Mouse (Mus musculus): ENCODE measurements at regions not wholly inside any gene's neighbourhood (a gene's known extent, or its start where the extent isn't known, plus 50 kb on each side); places are given as distances from the start of the nearest gene placed in this dataset.

DNA sequence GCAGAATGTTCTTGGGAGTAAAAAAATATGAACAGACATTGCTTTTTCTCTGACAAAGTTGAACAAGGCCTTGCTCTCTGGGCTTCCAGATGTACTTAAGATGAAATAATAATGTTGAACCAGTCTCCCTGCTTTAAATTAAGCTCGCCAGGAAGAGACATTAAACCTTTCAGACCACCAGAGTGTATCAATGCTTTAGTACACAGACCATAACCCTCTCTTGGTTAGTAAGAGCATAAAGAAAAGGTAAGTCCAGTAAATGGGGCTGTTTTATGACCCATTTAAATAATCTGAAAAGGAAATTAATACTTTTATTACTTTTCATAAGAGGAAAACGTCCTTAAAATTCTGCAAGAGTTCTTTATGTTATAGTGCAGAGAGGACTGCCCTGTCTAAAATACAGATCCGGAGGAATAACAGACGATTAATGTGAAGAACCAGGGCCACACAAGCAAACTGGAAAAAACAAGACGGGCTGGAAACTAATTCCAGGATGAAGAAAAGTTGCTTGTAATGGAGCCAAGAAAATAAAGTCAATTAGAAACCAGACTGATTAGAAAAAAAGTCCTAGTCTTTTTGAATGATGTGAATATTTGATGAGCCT lies 74.4 kb downstream of the Mettl11b start:
- H3K4me1 ChIP-seq (ENCODE audit: control insufficient read depth, insufficient read depth, insufficient read length, low read length): no peaks in the 10 kb centered on the region
- no peak overlapping the region for H3K4me3 ChIP-seq (ENCODE audit: insufficient read depth, low read depth, low read length)
- H3K27ac ChIP-seq (replicated peaks; ENCODE audit: low read depth, low read length): no peak overlapping the region

DNA sequence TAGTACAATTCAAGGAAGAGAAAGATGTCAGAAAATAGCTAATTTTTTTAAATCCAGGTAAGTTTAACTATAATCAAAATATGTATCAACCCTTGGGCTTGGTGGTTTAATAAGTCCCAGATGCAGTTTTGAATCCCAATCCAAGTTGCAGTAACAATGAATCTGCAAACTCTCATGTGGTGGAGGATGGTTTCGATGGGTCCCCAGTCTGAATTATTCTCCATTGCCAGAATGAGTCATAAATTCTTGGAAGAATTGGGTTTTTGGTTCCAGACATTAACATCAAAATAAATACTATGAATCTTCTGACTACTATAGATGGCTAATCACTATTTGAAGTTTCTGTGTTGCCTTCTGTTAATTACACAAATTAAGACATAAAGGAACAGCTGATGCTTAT lies 82.9 kb downstream of the Mettl11b start:
- no peak overlapping the region for H3K27ac ChIP-seq (replicated peaks; ENCODE audit: low read depth, low read length)
- H3K4me3 ChIP-seq (ENCODE audit: insufficient read depth, low read depth, low read length): no peak overlapping the region
- no peaks in the 10 kb centered on the region for H3K4me1 ChIP-seq (ENCODE audit: control insufficient read depth, insufficient read depth, insufficient read length, low read length)

DNA sequence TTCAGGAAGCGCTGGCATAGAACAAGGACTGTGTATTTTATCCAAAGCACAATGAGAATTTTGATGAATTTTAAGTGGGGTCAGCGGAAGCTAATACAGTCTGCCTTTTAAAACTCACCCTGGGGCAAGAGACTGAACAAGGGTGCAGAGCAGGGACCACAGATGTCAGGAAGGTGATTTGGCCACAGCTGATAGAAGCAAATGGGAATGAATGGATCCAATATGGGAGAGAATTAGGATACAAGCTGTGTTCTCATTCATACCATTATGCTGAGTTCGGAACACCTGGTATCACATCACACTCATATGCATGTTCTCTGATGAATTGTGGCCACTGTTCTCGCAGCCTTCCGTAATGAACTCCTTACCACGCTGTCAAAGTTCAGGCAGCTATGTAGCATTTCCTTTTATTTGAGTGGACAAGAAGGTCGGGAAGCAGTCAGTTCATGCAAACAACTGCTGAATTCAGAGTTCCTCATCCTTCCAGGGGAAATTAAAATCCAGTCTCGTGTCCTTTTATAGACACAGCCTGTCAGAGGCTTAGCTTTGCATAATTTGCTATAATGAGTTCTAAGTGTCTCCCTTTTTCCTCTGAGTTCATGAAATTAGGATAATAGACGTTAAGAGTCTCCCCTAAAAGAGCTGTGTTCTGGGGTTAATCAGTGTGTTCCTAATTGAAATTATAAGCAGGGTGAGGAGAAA lies 84.4 kb downstream of the Mettl11b start:
- Histone ChIP-seq H3K4me3 (ENCODE audit: insufficient read depth, low read depth, low read length) (no peak overlapping the region), H3K27ac (replicated peaks; ENCODE audit: low read depth, low read length) (no peak overlapping the region), H3K4me1 (ENCODE audit: control insufficient read depth, insufficient read depth, insufficient read length, low read length) (no peaks in the 10 kb centered on the region)

DNA sequence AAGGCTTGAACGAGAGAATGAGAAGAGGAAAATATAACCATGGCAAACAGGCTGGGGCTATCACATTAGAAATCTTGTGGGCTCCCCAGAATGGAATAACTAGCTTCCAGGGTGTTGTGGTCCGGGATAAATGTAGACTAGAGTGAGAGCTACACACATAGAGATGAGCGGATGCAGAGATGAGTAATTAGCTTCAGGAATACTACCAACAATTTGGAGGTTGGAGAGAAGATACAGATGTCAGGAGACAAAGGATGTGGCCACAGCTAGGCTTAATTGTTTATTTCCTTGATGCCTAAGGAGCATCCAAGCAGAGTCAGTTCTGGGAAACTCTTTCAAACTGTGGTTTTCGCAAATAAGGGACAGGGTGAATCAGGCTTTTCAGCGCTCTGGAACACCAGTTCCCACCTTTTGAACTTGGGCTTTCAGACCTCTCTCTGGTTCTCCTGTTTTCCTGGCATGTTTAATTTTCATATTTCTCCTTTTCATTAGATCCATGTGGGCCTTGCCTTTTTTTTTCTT lies 94.7 kb downstream of the Mettl11b start:
- no peak overlapping the region for H3K27ac ChIP-seq (replicated peaks; ENCODE audit: low read depth, low read length)
- H3K4me1 ChIP-seq (ENCODE audit: control insufficient read depth, insufficient read depth, insufficient read length, low read length): no peaks in the 10 kb centered on the region
- H3K4me3 ChIP-seq (ENCODE audit: insufficient read depth, low read depth, low read length): no peak overlapping the region

DNA sequence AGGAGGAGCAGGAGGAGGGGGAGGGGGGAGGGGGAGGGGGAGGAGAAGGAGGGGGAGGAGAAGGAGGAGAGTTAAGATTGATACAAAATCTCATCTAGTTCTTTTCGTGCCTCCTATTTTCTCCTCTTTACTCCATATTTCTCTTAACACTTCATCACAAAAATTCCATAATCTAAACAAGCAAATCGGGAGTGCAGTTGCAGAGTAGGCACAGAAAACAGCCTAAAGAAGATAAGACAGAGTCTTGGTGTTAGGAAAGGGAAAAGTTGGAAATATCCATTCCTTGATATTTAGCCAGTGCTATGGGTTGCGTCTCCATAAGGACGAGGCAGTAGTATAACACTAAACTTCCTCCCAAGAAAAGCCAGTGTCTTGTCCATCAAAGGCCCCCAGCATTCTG lies 100.1 kb downstream of the Mettl11b start:
- H3K4me1 ChIP-seq (ENCODE audit: control insufficient read depth, insufficient read depth, insufficient read length, low read length): no peaks in the 10 kb centered on the region
- H3K4me3 ChIP-seq (ENCODE audit: insufficient read depth, low read depth, low read length): no peak overlapping the region
- H3K27ac ChIP-seq (replicated peaks; ENCODE audit: low read depth, low read length): no peak overlapping the region

DNA sequence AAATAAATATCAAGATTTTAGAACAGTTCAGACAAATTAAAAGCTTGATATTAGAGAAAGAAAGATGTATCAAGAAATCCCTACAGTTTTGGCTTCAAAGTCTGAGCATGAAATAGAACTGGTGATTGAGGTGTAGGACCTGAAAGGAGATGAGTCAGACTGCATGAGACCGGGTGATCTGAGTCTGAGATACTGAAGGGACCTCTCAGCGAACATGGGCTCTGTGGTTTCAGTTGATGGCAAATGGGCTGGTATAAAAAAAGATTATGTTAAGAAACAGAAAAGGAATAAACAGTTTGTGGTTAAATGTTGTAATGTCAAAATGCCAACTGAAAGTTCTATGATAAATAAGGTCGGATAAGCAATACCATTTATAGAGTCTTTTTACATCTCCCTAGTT lies 103.7 kb downstream of the Mettl11b start:
- Histone ChIP-seq H3K4me1 (ENCODE audit: control insufficient read depth, insufficient read depth, insufficient read length, low read length) (no peaks in the 10 kb centered on the region), H3K4me3 (ENCODE audit: insufficient read depth, low read depth, low read length) (no peak overlapping the region), H3K27ac (replicated peaks; ENCODE audit: low read depth, low read length) (no peak overlapping the region)

DNA sequence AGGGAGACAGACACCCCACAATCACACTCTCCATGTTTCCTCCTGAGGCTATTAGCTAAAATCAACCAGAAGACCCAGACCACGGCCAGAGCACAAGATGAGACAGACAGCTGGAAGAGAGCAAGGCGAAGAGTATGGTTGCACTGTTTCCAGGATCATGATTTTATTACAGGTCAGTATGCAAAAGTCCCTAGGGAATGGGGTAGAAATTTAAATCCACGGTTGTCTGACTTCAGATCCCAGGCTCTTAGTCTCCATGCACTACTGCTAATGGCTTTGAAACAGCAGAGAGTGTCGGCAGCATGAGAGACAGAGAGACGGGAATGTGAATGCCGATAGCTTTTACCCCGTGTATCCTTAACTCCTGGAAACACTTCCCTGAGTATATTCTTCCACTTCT lies 105.2 kb downstream of the Mettl11b start:
- H3K4me3 ChIP-seq (ENCODE audit: insufficient read depth, low read depth, low read length): no peak overlapping the region
- H3K27ac ChIP-seq (replicated peaks; ENCODE audit: low read depth, low read length): no peak overlapping the region
- no peaks in the 10 kb centered on the region for H3K4me1 ChIP-seq (ENCODE audit: control insufficient read depth, insufficient read depth, insufficient read length, low read length)

DNA sequence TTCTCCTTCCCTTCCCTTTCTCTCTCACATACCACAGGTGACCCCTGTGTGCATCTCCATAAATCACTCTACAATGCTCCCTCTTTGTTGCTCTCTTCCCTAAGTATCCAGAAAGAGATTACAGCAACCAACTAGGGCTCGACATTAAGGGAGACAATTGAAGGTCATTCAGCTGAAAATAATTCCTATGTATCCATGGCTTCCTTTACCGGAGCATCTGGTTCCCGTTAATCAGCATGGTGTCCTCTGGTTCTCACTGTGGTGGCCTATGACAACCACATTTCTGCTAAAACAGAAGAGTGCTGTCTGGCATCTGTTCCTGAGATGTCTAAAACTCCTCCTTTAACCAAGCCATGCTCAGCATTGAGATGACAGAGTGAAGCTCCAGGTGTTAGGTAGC lies 106.9 kb downstream of the Mettl11b start:
- Histone ChIP-seq H3K27ac (replicated peaks; ENCODE audit: low read depth, low read length) (no peak overlapping the region), H3K4me3 (ENCODE audit: insufficient read depth, low read depth, low read length) (no peak overlapping the region), H3K4me1 (ENCODE audit: control insufficient read depth, insufficient read depth, insufficient read length, low read length) (no peaks in the 10 kb centered on the region)

DNA sequence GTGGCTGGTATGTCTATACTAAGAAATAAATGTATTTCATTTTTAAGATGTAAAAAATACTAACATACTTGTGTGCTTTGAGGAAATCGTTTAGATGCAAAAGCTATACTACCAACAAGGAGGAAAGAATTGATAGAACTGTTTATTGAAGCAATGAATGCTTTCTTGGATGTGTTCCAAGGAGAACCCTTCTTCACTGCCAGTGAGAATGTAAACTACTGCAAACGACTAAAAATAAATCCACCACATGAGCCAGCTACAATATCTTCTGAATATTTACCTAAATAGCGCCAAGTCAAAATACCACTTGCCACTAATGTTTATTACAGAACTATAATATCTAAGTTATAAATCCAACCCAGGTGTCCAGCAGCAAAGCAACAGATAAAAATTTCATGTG lies 108.4 kb downstream of the Mettl11b start:
- H3K4me1 ChIP-seq (ENCODE audit: control insufficient read depth, insufficient read depth, insufficient read length, low read length): no peaks in the 10 kb centered on the region
- H3K27ac ChIP-seq (replicated peaks; ENCODE audit: low read depth, low read length): no peak overlapping the region

DNA sequence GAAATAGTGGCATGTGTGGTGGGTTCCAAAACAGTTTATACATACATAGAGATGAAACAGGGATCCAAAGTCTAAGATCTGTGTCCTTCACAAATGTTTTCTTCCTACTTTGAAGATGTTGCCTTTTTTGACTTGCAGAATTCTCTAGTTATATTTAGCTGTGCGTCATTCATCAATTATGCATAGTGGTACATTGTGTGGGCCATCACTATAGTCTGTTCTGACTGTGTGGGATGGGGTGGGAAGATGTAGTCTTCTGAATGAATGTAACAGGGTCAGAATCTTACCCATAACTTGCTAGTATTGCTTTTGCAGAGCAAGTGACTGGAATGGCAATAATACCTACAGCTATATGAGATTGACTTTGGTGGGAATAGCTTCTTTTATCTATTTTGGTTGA lies 116.6 kb downstream of the Mettl11b start:
- Histone ChIP-seq H3K27ac (replicated peaks; ENCODE audit: low read depth, low read length) (no peak overlapping the region), H3K4me1 (ENCODE audit: control insufficient read depth, insufficient read depth, insufficient read length, low read length) (no peaks in the 10 kb centered on the region), H3K4me3 (ENCODE audit: insufficient read depth, low read depth, low read length) (no peak overlapping the region)

More for the DNA sequence above, 108.4 kb downstream of the Mettl11b start:
- no peak overlapping the region for H3K4me3 ChIP-seq (ENCODE audit: insufficient read depth, low read depth, low read length)

DNA sequence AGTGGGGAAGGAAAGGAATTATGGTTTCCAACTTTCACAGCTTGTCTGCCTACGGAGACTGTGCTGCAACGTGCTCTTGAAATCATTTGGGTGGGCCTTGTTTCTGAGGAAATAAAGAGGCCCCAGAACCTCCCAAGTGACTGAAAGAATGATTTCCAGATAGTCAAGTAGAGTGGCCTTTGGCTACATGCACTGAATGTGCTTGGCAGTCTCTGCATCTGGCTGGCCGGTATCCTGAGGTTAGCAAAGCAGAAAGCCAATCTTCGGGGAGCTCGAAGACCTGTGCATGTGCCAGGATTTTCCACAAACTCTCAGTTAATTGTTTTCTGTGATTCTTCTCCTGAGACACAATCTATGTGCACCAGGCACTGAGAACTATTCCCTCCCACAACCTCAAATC lies 117.3 kb downstream of the Mettl11b start:
- Histone ChIP-seq H3K27ac (replicated peaks; ENCODE audit: low read depth, low read length) (no peak overlapping the region), H3K4me1 (ENCODE audit: control insufficient read depth, insufficient read depth, insufficient read length, low read length) (no peaks in the 10 kb centered on the region), H3K4me3 (ENCODE audit: insufficient read depth, low read depth, low read length) (no peak overlapping the region)

DNA sequence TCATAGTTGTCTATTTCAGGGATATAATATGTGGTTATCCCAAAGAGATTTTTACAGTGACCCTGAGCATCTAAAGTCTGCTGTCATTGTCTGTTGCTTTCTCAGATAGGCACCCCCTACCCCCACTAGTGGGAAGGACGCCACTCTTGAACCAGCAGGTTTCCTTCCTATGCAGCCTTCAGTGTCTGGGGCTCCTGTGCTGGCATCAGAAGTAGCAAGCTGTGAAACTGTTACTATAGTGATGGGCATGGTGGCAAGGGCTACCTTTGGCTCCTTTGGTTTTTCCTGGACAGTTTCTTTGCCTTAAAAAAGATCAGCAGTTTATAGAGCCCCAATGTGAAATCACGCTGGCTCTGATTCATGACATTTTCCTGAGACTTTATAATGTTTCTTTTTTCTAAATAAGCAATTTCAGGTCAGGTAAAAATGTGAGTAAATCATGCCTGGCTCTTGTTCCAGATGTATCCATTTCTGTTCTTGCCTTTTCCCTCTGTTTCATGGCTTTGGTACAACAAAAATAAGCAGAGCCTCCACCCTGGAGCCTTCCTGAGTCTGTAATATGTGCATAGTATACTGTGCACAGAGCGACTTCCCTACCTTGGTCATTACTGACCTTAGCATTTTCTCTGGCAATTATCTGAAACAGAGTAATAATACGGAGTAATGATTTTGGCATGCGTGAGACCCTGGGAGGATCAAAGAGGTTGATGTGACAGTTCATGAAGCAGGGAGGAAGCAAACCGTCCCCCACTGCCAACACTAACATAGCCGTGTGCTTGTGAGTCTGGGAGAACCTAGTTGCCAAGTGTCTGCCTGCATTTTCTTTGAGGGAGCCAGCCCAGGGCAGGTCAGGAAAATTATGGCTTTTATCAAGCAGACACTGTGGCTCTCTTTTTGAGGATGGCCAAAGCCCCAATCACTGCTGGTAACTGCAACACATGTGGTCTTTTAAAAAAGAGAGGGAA lies 124.8 kb downstream of the Mettl11b start:
- Histone ChIP-seq H3K4me3 (ENCODE audit: insufficient read depth, low read depth, low read length) (no peak overlapping the region), H3K4me1 (ENCODE audit: control insufficient read depth, insufficient read depth, insufficient read length, low read length) (no peaks in the 10 kb centered on the region), H3K27ac (replicated peaks; ENCODE audit: low read depth, low read length) (no peak overlapping the region)

DNA sequence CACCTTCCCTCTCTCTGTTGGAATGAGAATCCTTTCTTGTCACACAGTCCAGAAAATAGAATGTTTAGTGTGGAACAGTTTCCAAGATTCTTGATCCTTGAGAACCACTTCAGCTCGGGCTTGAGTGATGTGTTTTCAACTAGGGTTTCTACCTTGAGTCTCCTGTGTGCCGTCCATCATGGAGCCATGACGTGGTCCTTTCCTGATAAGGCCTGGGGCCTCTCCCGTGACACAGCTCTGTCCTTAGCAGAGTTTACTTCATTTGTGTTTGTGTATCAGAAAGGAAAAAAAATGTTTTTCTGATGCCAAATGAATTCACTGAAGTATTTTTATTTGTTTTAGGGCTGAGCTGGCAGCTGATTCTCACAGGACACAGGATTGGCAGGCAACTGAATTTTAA lies 148.6 kb downstream of the Mettl11b start:
- no peak overlapping the region for H3K4me3 ChIP-seq (ENCODE audit: insufficient read depth, low read depth, low read length)
- peaks cover 9% of the 10 kb centered on the region; the same call in 1 of the 2 replicates for H3K4me1 ChIP-seq (ENCODE audit: control insufficient read depth, insufficient read depth, insufficient read length, low read length)
- H3K27ac ChIP-seq (replicated peaks; ENCODE audit: low read depth, low read length): no peak overlapping the region

DNA sequence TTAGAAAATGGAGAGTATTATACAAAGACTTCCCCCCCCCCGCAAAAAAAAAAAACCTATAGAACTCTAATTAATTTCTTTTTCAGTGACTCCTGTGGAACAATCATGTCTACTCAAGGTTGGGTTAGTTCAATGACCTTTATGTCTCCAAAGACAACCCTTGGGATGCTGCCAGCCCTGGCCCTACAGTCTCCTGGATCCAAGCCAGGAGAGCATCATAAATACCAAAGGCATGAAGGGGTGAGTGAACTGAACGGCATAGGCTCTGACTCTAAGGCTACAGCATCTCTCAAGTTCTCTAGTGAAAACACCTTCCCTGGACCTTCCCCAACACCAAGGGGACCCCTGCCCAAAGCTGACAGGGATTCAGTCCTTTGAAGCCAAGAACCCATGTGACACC lies 149.4 kb downstream of the Mettl11b start:
- no peak overlapping the region for H3K27ac ChIP-seq (replicated peaks; ENCODE audit: low read depth, low read length)
- H3K4me1 ChIP-seq (ENCODE audit: control insufficient read depth, insufficient read depth, insufficient read length, low read length): peaks cover 9% of the 10 kb centered on the region; the same call in 1 of the 2 replicates
- no peak overlapping the region for H3K4me3 ChIP-seq (ENCODE audit: insufficient read depth, low read depth, low read length)

DNA sequence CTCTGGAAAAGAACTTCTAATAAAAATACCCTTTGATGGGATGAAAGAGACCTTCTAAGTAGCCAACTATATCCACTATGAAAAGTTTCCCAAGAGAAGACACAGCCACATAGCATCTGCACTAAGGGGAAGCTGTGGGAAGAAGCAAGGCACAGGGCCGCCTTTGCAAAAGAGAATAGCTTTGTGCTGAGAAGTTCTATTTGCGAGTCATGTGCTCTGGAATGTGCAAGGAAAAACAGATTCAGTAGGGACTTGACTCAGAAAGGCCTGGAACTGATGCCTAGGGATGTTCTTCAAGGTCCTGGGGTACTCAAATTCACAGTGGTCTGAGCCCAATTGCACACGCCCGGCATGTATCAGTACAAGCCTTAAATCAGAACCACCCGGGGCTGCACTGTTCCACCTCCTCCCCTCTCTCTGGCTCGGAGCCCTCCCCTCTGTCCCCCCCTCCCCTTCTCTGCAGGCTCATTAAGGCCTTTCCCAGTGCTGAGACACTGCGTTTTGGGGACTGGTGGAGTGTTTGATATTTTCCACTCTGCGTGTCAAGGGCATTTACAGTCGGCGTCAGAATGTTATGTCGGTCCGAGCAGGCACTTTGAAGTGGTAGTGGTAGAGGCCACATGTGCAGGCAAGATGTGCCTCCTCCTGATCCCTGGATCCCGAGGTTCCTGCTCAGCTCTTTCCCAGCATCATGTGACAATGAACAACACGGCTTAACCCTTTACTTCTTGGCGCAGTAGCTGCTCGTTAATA lies 150.4 kb downstream of the Mettl11b start:
- Histone ChIP-seq H3K4me3 (ENCODE audit: insufficient read depth, low read depth, low read length) (no peak overlapping the region), H3K27ac (replicated peaks; ENCODE audit: low read depth, low read length) (no peak overlapping the region), H3K4me1 (ENCODE audit: control insufficient read depth, insufficient read depth, insufficient read length, low read length) (peaks cover 9% of the 10 kb centered on the region; the same call in 1 of the 2 replicates)

All from brown adipose tissue, adult 24 weeks (tissue).